Mouse (Mus musculus) embryonic stem cell, embryonic (primary cell): ENCODE measurements around the gene Crim1.

Experiments
- CTCF ChIA-PET, 4 experiments: fragments of 300-600 bp in 2 of 4; fragments of 350-600 bp in 2 of 4; sonication (Branson Sonifier 250); formaldehyde crosslinking; loops; one replicate each; lab custom pipeline; 2022; ENCODE audit warnings: inconsistent platforms in 2 of 4; lab: Charles Lee
- POLR2A ChIA-PET, 4 experiments: fragments of 300-600 bp in 2 of 4; fragments of 350-600 bp in 2 of 4; sonication (Branson Sonifier 250); formaldehyde crosslinking; loops; one replicate each; lab custom pipeline; 2022; ENCODE audit warnings: antibody characterized with exemption in 4 of 4, inconsistent platforms in 1 of 4; lab: Charles Lee

The Crim1 gene

DNA sequence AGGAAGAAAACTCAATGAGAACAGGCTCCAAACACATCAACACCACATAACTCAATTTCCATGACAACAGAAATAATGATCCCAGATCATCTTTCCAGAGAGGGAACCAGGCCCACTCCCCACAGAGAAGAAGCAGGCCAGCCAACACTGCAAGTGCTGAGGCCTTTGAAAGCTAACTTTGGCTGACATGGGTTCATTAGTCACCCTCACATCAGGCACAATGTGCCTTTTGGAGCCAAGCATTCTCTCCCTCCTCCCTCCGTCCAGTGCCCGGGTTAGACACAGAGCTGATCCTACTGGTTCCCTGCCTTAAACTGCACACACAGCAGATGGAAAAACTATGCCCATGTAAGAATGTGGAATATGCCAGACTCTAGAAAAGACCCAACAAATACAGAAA is 209.9 kb downstream of the Crim1 start:
- ChIA-PET CTCF (no interaction called here), POLR2A (no interaction called here)

DNA sequence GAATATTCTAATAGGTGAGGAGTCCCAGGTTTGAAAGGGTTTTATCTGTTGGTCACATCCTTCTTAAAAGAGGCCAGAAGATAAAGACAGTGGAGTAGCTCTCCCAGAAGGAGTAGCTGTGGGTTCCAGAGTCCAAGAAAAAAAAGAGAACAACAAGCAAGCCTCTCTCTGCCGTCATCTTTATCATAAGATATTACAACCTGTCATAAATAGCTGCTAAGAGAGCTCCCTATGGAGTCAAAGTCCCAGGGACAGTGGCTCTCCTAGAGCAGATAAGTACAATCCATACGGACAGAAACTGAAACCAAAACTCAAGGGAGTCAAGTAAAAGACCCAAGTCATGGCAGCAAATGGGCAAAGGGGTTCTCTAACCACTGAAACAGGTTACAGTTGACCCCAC is 215.2 kb downstream of the Crim1 start:
- POLR2A ChIA-PET, result interaction anchor here in 2 of 4 experiments (0.6 to 1.0 kb wide), 2 partner anchors 10 to 100 kb away, joined by 3 read pairs; no protein-coding TSS in a partner anchor
- CTCF ChIA-PET, result no interaction called here

DNA sequence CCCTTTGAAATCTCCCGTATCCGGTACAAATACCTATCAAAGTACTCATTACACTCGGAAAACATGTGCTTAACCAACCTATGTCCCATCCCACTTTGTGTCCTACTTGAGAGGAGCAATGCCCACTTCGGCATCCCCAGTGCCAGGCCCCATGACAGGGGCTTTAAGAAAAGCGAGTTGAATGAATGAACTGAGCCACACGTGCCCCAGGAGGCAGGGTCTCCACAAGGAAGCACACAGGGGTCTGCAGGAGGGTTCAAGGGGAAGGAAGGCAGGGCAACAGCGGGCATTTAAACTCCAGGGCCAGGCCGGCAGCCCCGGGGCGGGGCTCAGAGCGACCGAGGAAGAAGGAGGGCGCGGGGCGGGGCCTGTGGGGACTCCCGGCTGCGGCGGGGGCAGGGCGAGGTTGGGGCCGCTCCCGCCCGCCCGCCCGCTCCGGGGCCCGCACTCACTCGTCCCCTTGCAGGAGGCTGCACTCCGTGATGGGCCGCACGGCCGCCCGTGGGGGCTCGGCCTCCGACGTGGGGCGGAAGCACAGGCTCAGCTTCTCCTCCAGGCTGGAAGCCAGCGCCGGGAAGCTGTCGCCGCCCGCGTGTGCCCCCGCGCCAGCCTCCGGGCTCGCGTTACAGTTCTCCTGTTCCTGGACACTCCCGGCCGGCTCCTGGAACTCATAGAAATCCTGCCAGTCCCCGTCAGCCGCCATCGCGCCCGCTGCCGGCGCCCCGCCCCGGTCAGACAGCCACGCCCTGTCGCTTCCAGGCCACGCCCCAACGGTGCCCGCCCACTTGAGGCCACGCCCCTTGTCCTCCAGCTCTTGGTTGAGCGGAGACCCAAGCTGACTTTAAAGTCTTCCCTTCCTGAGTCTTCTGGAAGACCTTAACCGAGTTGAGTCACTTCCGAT is 217.6 kb downstream of the Crim1 start, which contains the start of gene Fez2:
Fez2 (minus strand) TSS at position 772 of the 901 bp plus-strand sequence.
- POLR2A ChIA-PET, result interaction anchor here in 3 of 4 experiments (0.7 to 1.0 kb wide), 3 partner anchors 17 to 127 kb away, joined by 3 to 4 read pairs (median 4); no protein-coding TSS in a partner anchor
- CTCF ChIA-PET, result interaction anchor here in 3 of 4 experiments (1.1 to 1.4 kb wide), 4 partner anchors 12 to 43 kb away, joined by 3 to 5 read pairs (median 4); no protein-coding TSS in a partner anchor

DNA sequence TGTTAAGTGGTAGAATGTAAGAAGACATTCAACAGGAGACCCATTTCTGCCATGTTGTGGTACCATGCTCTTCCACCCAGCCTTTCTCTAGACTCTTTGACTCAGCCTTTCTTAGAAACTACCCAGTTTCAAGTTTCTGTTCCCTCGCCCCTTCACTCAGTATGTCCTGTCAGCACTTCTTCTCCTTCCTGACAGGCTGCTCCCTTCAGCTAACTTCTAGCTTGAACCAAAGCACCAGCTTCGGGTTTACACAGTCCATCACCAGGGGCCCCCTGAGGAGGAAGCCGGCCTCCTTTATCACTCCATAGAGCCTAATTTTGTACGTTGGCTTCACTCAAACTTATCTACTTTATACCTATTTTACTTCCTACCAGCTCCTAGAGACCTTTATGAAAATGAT is 219.2 kb downstream of the Crim1 start:
- POLR2A ChIA-PET, result no interaction called here
- CTCF ChIA-PET, result interaction anchor here in 1 of 4 experiments (1.2 kb wide), 1 partner anchor 11 kb away, joined by 8 read pairs; no protein-coding TSS in a partner anchor

DNA sequence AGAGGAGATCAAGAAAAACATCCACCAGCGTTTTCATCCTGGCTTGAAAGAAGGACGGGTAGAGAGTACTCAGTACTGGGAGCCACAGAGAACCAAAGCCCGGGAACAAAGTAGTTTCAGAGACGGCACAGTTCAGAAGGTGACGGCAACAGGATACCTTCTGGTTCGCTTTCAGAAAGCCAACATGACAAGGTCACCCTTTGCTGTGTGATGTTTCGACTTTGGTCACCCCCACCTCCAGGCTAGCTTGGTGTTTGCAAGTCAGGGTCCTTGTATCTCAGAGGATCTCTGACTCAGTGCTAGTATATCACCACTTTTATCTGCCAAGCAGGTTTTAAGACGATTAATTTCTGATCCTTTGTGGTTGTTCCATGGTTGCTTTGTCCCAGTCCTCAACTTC is 225.0 kb downstream of the Crim1 start:
- ChIA-PET POLR2A (no interaction called here), CTCF (no interaction called here)
